Mouse (Mus musculus) ZHBTc4 (cell line): ENCODE measurements around the gene Cfap99.
A peak's percentile ranks its signal among the peaks of the same experiment; 100 is the strongest.

Experiments used
- DNase-seq: peaks from one replicate; pipeline ENCODE4 v3.0.0-alpha.2; 2011; ENCODE audit warnings: low read depth, low spot score

Gene Cfap99

DNA sequence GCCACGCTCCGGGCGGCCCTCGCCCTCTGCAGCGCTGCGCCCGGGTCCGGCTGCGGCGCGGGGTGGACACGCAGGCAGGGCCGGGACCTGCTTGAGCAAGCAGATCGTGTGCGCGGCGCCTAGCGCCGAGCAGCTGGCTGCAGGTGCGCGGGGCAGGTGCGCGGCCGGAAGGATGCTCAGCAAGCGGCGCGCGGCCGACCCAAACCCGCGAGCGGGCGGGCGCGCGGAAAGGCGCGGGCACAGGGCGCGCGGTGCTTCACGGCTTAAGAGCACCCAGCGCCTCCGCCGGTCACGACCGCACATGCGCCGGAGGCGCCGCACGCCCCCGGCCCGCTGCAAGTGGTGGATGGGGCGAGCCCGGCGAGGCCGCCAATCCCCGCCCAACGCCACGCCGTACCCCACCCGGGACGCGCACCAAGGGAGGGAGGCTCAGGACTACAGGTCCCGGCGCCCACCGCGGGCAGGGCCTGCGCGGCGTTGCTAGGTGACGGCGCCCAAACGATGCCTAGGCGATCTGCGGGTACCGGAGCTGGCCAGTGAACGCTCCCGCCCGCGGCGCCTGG lies at the start of gene Cfap99, which contains the start of gene Zfyve28:
Gene Cfap99, plus strand, starts transcription at position 447 of the 563 bp plus-strand sequence.
Gene Zfyve28, minus strand, starts transcription at position 296 of the 563 bp plus-strand sequence.
- DNase-seq: peak; percentile 95

- no peak for DNase-seq
Measured at GRCm38 (mm10) chr5:34242224-34242963, 46.0 kb upstream of the Cfap99 start.

- DNase-seq: no peak
Measured at GRCm38 (mm10) chr5:34243062-34243461, 45.3 kb upstream of the Cfap99 start.

DNA sequence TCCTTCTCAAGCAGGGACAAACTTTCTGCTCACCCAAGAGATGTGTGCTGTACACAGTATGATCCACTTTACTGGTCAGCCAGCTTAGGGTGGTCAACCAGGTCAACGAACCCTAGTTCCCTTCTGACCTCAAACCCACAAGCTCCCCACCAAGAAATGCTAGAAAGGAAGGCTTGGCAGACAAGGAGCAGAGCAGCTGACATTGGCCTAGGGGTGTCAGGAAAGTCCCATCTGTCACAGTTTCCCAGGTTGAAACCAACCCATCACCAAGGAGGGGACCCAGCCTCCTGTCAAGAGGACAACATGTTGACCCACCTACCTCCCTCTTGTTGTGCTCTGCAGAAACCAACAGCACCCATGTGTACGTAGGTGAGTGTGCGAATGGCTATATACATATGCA lies 42.0 kb upstream of the Cfap99 start:
- DNase-seq: no peak

DNA sequence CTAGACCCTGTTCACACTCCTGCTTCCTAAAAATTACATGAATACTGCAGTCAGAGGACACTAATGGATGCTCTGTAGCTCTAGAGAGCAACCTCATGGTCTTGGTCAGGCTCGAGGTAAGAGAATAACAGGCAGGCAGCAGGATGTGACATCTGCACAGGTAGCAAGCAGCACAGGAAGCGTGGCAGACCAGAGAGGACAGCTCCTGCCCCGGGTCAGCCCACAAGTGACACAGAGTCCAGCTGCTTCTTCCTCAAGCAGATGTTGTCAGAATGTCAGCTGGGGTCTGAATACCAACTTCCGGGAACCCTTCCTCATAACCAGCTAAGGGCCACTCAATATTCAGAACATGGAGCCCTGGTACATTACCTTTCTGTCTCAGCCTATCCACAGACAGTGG lies 39.3 kb upstream of the Cfap99 start:
- no peak for DNase-seq

GRCm38 (mm10) chr5:34250090-34250489 lies 38.3 kb upstream of the Cfap99 start:
- no peak for DNase-seq

DNA sequence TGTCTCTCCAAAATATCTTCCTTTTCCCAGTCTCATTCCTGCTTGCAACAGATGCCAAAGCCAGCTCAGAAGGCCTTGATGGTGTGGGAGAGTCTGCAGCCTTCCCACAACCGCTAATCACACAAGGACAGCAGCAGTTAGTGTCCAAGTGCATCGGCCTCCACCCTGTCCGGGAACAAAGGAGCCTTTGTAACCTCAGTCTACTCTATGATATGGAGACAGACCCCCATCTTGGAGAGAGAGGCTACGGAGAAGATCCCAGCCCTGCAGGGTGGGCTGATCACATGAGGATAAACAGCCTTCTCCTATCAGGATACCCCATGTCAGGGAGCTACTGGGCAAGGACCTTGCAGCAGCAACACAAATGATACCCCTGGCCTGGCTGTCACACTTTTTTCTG lies 36.6 kb upstream of the Cfap99 start:
- no peak for DNase-seq

DNA sequence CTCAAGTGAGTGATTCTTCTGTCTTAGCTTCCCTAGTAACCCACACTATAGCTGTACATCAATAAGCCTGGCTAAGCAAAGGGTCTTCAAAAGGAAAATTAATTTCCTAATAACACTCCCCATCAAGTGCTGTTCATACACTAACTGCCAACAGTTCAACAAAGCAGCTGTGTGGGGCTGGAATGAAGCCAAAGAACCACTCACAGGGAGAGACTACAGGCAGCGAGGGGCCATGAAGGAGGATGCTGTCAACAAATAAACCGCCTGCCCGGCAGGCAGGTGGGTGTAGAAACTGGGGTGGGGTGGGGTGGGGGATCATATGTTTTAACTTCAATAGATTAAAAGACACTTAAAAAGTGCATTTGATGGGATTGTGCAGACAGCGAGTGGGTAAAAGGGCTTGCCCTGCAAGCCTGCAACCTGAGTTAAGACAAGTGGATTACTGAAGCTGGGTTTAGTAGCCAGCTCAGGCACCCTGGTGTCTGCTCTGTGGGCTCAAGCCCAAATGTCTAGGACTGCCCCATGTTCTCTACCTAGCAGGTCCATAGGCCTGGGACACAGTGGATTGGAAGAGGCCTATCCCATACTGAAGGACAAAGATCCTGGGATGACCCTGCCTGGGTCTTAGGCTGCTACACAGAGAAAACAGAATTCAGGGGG lies 36.0 kb upstream of the Cfap99 start:
- DNase-seq: no peak

GRCm38 (mm10) chr5:34252967-34253519 lies 35.4 kb upstream of the Cfap99 start:
- DNase-seq: no peak

DNA sequence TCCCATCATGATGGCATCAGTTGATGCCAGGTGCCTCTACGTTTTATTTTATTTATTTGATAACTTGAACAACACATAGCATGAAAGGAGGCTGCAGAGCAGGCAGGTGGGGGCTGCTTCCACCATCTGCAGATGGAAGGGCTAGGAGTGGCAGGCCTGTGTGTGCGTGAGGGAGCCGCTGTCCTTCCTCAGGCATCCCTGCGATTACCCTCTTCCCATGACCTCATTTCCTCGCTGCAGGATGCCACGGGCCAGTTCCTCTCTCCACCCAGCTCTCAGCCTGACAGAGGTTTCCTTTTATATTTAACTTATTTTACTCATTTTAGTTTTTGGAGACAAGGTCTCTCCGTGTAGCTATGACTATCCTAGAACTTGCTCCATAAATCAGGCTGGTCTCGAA lies 34.1 kb upstream of the Cfap99 start:
- no peak for DNase-seq

DNA sequence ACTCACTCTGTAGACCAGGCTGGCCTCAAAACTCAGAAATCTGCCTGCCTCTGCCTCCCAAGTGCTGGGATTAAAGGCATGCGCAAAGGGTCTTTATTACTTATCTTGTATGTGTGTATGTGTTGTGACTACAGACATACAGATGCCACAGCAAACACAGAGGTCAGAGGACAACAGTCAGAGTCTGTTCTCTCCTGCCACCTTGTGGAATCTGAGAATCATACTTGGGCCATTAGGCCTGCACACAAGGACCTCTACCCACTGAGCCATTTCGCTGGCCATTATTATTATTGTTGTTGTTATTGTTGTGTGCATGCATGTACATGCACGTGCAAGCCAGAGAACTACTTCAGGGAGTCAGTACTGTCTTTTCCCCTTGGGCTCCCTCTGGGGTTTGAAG lies 33.2 kb upstream of the Cfap99 start:
- DNase-seq: no peak

GRCm38 (mm10) chr5:34259172-34259816 lies 29.1 kb upstream of the Cfap99 start:
- DNase-seq: no peak

- no peak for DNase-seq
Measured at GRCm38 (mm10) chr5:34266065-34266464, 22.3 kb upstream of the Cfap99 start.

DNA sequence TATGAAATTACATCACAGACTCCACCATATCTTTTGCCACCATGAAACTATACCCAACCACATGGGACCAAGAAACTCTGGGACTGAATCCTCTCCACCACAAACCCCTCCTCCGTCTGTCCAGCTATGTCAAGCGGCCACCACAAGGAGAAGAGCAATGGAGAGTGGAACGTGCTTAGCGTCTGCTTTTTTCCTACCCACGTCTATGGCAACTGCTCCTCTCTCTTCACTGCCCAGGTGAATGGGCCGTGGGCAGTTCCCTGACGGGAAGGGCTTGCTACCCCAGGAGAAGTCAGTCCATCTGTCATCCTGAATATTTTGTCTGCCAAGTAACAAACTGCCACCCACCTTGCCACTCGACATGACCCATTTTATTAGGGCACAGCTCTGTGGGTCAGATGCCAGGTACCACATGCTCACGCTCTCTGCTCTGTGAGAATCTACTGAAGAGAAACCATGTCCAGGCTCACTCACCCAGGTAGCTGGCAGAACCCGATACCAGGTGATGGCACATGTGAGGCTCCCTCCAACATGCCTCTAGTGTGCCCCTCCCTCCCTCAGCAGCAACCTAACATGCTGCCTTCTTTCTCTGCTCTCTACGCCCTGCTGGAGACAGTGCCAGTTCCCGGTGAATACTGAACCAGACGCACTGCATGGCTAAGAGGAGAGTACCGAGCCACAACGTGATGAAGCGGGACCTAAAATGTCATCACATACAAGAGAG lies 19.0 kb upstream of the Cfap99 start:
- DNase-seq: no peak

DNA sequence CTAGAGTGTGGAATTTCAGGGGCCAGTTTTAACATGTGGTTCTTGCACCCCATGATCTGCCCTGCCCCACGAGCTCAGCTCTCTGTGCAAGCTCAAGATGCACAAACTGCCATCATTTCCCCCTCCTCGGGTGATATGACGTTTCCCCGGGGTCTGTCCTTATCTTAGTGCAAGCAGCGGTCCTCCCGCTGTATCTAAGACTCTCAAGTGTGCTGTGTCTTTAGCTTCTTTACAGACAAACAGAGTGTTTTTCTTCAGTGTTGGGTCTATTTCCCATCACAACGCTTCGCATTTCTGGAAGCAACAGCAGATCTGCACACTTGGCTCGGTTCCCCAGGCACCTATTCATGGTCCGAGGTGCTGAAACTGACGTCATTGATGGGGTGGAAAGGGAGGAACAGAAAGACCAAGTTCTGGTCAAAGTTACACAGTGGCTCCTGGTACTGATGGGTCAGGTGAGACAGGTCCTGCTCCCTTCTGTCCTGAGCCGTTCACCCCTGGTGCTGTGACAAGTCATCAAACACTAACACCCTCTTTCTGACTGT lies 18.4 kb upstream of the Cfap99 start:
- peak; percentile 42 for DNase-seq

GRCm38 (mm10) chr5:34271743-34272142 lies 16.7 kb upstream of the Cfap99 start:
- DNase-seq: peak; percentile 85

- DNase-seq: no peak
Measured at GRCm38 (mm10) chr5:34273251-34273681, 15.1 kb upstream of the Cfap99 start.

DNA sequence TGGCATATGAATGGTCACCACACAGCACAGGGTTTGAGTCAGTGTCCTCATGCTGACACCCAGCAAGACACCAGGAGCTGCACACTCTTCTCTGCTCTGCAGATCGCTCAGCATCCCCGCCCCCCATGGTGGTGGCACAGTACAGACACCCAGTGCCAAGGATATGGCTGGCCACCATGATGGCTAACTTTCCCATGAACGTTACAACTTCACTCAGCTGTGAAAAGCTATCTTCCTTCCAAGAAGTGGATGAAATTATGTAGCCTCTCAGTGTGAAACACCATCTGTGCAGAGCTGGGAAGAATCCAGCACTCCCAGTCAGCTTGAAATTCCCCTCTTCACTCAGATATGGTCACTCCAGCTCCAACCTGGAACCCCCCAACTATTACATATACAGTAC lies 14.1 kb upstream of the Cfap99 start:
- no peak for DNase-seq

DNA sequence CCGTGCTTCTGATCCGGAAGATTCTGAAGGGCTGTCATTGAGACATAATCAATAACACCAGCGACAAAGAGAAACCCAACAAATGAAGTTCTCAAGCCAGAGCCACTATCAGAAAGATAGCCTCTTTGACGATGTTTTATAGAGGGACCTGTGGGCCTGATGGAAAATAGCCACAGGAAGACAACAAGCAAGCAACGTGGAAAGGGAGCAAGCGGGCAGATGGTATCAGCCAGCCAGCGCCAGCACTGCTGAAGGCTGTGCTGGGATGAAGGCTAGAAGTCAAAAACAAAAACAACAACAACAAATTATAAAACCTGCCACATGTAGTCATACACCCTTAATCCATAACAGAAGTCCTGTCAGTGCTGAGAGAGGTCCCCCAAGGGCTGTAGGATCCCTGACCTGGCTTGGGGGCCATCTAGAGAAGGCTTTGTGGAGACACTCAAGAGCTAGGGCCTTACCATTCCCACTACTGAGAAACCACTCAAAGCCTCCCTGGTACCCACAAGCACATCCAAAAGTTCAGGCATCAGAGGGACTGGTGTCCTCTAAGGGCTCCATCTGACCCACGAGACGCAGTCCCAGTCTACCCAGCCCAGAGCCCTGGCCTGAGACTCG lies 13.6 kb upstream of the Cfap99 start:
- DNase-seq: no peak

GRCm38 (mm10) chr5:34276191-34276590 lies 12.2 kb upstream of the Cfap99 start:
- no peak for DNase-seq

- no peak for DNase-seq
Measured at GRCm38 (mm10) chr5:34276746-34277145, 11.7 kb upstream of the Cfap99 start.
